Mouse (Mus musculus): ENCODE measurements around the gene Kank1. TPM values are rescaled to one million over a fixed set of nuclear protein-coding genes. Genes with fewer than 3 reads are reported as not detected.

Gene Kank1
- total RNA-seq, 1 experiment from 2014 or later = 0.40 TPM

- ATAC-seq (replicated peaks in 1 of 2; ENCODE audit: insufficient read depth in 1 of 2, low FRiP score in 2 of 2, low TSS enrichment in 1 of 2, low read depth in 1 of 2, poor library complexity in 2 of 2, severe bottlenecking in 2 of 2) = no peak
Observed at GRCm38 (mm10) chr19:25407185-25407886, 170.6 kb downstream of the Kank1 start.

GRCm38 (mm10) chr19:25407887-25408236, 171.1 kb downstream of the Kank1 start:
- no peak for ATAC-seq (replicated peaks in 1 of 2; ENCODE audit: insufficient read depth in 1 of 2, low FRiP score in 2 of 2, low TSS enrichment in 1 of 2, low read depth in 1 of 2, poor library complexity in 2 of 2, severe bottlenecking in 2 of 2)

GRCm38 (mm10) chr19:25409239-25409638, 172.5 kb downstream of the Kank1 start:
- no peak for ATAC-seq (replicated peaks in 1 of 2; ENCODE audit: insufficient read depth in 1 of 2, low FRiP score in 2 of 2, low TSS enrichment in 1 of 2, low read depth in 1 of 2, poor library complexity in 2 of 2, severe bottlenecking in 2 of 2)

- ATAC-seq (replicated peaks in 1 of 2; ENCODE audit: insufficient read depth in 1 of 2, low FRiP score in 2 of 2, low TSS enrichment in 1 of 2, low read depth in 1 of 2, poor library complexity in 2 of 2, severe bottlenecking in 2 of 2) = no peak
Observed at GRCm38 (mm10) chr19:25411353-25411752, 174.6 kb downstream of the Kank1 start.

GRCm38 (mm10) chr19:25415448-25415847, 178.7 kb downstream of the Kank1 start:
- ATAC-seq (replicated peaks in 1 of 2; ENCODE audit: insufficient read depth in 1 of 2, low FRiP score in 2 of 2, low TSS enrichment in 1 of 2, low read depth in 1 of 2, poor library complexity in 2 of 2, severe bottlenecking in 2 of 2) = no peak

GRCm38 (mm10) chr19:25417671-25418070, 180.9 kb downstream of the Kank1 start:
- no peak for ATAC-seq (replicated peaks in 1 of 2; ENCODE audit: insufficient read depth in 1 of 2, low FRiP score in 2 of 2, low TSS enrichment in 1 of 2, low read depth in 1 of 2, poor library complexity in 2 of 2, severe bottlenecking in 2 of 2)

GRCm38 (mm10) chr19:25419983-25420382, 183.2 kb downstream of the Kank1 start:
- no peak for ATAC-seq (replicated peaks in 1 of 2; ENCODE audit: insufficient read depth in 1 of 2, low FRiP score in 2 of 2, low TSS enrichment in 1 of 2, low read depth in 1 of 2, poor library complexity in 2 of 2, severe bottlenecking in 2 of 2)

GRCm38 (mm10) chr19:25422096-25422495, 185.3 kb downstream of the Kank1 start:
- no peak for ATAC-seq (replicated peaks in 1 of 2; ENCODE audit: insufficient read depth in 1 of 2, low FRiP score in 2 of 2, low TSS enrichment in 1 of 2, low read depth in 1 of 2, poor library complexity in 2 of 2, severe bottlenecking in 2 of 2)

GRCm38 (mm10) chr19:25423371-25423770, 186.6 kb downstream of the Kank1 start:
- no peak for ATAC-seq (replicated peaks in 1 of 2; ENCODE audit: insufficient read depth in 1 of 2, low FRiP score in 2 of 2, low TSS enrichment in 1 of 2, low read depth in 1 of 2, poor library complexity in 2 of 2, severe bottlenecking in 2 of 2)

GRCm38 (mm10) chr19:25426431-25426830, 189.7 kb downstream of the Kank1 start:
- ATAC-seq (replicated peaks in 1 of 2; ENCODE audit: insufficient read depth in 1 of 2, low FRiP score in 2 of 2, low TSS enrichment in 1 of 2, low read depth in 1 of 2, poor library complexity in 2 of 2, severe bottlenecking in 2 of 2) = no peak

- ATAC-seq (replicated peaks in 1 of 2; ENCODE audit: insufficient read depth in 1 of 2, low FRiP score in 2 of 2, low TSS enrichment in 1 of 2, low read depth in 1 of 2, poor library complexity in 2 of 2, severe bottlenecking in 2 of 2) = no peak
Observed at GRCm38 (mm10) chr19:25427886-25428285, 191.1 kb downstream of the Kank1 start.

- ATAC-seq (replicated peaks in 1 of 2; ENCODE audit: insufficient read depth in 1 of 2, low FRiP score in 2 of 2, low TSS enrichment in 1 of 2, low read depth in 1 of 2, poor library complexity in 2 of 2, severe bottlenecking in 2 of 2) = no peak
Observed at GRCm38 (mm10) chr19:25428338-25428962, 191.7 kb downstream of the Kank1 start.

- ATAC-seq (replicated peaks in 1 of 2; ENCODE audit: insufficient read depth in 1 of 2, low FRiP score in 2 of 2, low TSS enrichment in 1 of 2, low read depth in 1 of 2, poor library complexity in 2 of 2, severe bottlenecking in 2 of 2) = no peak
Observed at GRCm38 (mm10) chr19:25431431-25431830, 194.7 kb downstream of the Kank1 start.

- no peak for ATAC-seq (replicated peaks in 1 of 2; ENCODE audit: insufficient read depth in 1 of 2, low FRiP score in 2 of 2, low TSS enrichment in 1 of 2, low read depth in 1 of 2, poor library complexity in 2 of 2, severe bottlenecking in 2 of 2)
Observed at GRCm38 (mm10) chr19:25431909-25432308, 195.1 kb downstream of the Kank1 start.

GRCm38 (mm10) chr19:25433169-25433690, 196.5 kb downstream of the Kank1 start:
- no peak for ATAC-seq (replicated peaks in 1 of 2; ENCODE audit: insufficient read depth in 1 of 2, low FRiP score in 2 of 2, low TSS enrichment in 1 of 2, low read depth in 1 of 2, poor library complexity in 2 of 2, severe bottlenecking in 2 of 2)

- no peak for ATAC-seq (replicated peaks in 1 of 2; ENCODE audit: insufficient read depth in 1 of 2, low FRiP score in 2 of 2, low TSS enrichment in 1 of 2, low read depth in 1 of 2, poor library complexity in 2 of 2, severe bottlenecking in 2 of 2)
Observed at GRCm38 (mm10) chr19:25434345-25434744, 197.6 kb downstream of the Kank1 start.

- ATAC-seq (replicated peaks in 1 of 2; ENCODE audit: insufficient read depth in 1 of 2, low FRiP score in 2 of 2, low TSS enrichment in 1 of 2, low read depth in 1 of 2, poor library complexity in 2 of 2, severe bottlenecking in 2 of 2) = no peak
Observed at GRCm38 (mm10) chr19:25434795-25435194, 198.0 kb downstream of the Kank1 start.

GRCm38 (mm10) chr19:25435412-25435811, 198.6 kb downstream of the Kank1 start:
- no peak for ATAC-seq (replicated peaks in 1 of 2; ENCODE audit: insufficient read depth in 1 of 2, low FRiP score in 2 of 2, low TSS enrichment in 1 of 2, low read depth in 1 of 2, poor library complexity in 2 of 2, severe bottlenecking in 2 of 2)

GRCm38 (mm10) chr19:25436175-25436574, 199.4 kb downstream of the Kank1 start:
- no peak for ATAC-seq (replicated peaks in 1 of 2; ENCODE audit: insufficient read depth in 1 of 2, low FRiP score in 2 of 2, low TSS enrichment in 1 of 2, low read depth in 1 of 2, poor library complexity in 2 of 2, severe bottlenecking in 2 of 2)

Data from hematopoietic stem cell, adult 5-6 weeks (primary cell).